Mouse (Mus musculus) testis, adult 2 months (tissue): ENCODE results near the gene Opcml.

Source experiments
- CTCF ChIP-seq: fragments of 200-500 bp; IDR thresholded peaks from 2 replicates; pipeline ENCODE4 v1.5.1; 2012; ENCODE audit warnings: low read depth, mild to moderate bottlenecking, inconsistent platforms, low read length, moderate library complexity; ENCODE audit not compliant: control insufficient read depth, insufficient read depth, insufficient replicate concordance
- POLR2A ChIP-seq: fragments of 200-500 bp; IDR thresholded peaks from 2 replicates; pipeline ENCODE4 v1.6.1; 2012; ENCODE audit warnings: low read depth, mild to moderate bottlenecking, inconsistent platforms, low read length, moderate library complexity; ENCODE audit not compliant: control insufficient read depth

DNA sequence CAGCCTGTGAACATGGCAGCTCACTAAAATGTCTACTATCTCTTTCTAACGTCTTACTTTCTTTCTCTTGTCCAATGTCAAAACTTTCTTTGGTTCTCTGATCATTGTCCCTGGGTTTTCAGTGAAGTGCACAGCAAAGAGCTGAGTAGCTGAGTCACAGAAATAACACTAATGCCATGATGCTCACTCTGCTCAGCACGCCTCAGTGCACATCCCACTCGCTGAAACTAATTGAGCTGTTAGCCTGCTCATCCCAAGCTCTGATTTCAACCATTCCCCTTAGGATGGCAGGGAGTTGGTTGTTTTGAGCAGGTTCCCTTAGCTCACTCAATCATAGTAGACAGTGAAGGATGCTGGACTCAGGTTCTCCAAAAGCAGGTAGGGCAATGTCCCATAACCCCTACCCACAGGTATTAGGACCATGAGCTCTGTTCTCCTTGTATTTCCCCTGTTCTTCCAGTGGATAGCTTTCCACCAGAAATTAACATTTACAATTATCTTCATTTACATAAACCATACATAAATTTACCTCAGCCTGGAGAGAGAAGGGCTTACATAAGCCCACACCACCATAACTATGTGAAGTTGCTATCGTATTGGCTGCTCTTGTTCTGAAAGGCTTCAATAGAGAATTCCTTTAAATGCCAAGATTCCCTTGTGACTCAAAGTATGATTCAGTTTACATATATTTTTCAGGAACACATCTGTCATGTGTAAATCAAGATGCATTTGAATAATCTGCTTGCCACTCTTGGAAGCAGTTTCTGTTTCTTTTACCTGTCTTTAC lies 655.9 kb downstream of the Opcml start:
- no peak for TF ChIP-seq POLR2A
- TF ChIP-seq CTCF: no peak
